Mouse (Mus musculus): ENCODE measurements around the gene Gm17428. TPM values are rescaled to one million over a fixed set of nuclear protein-coding genes. Genes with fewer than 3 reads are reported as not detected.

The Gm17428 gene
- polyA plus RNA-seq (2014; fragmentation: Illumina TruSeq; extraction: RNeasy Lipid Tissue Mini Kit (QIAGEN cat#74804)): not detected

DNA sequence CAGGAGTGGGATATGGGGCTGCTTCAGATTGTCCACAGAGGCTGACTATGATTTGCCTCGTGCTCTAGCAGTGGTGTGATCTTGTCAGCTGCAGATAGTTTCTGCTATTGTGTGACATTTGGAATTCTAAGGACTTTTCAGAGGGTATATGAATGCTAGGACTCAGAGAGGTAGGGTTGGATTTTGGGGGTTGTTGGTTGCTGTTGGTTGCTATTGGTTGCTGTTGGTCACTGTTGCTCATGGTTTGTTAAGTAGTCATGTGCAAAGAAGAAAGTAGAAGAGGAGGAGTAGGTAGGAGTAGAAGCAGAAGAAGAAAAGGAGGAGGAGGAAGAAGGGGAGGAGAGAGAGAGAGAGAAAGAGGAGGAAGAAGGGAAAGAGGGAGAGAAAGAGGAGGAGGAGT is at the start of gene Gm17428:
Gene Gm17428, plus strand, starts transcription at position 301 of the 400 bp plus-strand sequence.

DNA sequence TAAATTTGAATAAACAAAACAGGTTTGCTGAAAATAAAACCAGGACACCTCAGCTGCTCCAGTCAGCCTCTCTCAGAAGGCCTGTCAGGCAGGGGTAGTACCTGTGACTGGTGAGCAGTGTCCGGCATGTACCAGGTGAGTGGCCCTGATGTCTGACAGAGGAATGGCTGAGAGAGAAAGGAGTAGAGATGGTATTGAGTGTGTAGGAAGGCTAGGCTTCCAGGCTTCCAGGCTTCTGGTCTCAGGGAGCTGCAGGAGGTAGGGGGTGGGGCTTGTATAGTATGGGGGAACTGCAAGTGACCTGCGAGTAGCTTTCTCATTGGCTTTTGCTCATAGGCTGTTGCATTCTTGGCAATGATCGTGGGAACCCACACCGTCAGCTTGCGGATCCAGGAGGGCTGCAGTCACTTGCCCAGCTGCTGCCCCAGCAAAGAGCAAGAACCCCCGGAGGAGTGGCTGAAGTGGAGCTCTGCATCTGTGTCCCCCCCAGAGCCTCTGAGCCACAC is 44.0 kb upstream of the Gm17428 start, which contains the start of gene Il25:
Gene Il25, plus strand, starts transcription at position 51 of the 506 bp plus-strand sequence.

DNA sequence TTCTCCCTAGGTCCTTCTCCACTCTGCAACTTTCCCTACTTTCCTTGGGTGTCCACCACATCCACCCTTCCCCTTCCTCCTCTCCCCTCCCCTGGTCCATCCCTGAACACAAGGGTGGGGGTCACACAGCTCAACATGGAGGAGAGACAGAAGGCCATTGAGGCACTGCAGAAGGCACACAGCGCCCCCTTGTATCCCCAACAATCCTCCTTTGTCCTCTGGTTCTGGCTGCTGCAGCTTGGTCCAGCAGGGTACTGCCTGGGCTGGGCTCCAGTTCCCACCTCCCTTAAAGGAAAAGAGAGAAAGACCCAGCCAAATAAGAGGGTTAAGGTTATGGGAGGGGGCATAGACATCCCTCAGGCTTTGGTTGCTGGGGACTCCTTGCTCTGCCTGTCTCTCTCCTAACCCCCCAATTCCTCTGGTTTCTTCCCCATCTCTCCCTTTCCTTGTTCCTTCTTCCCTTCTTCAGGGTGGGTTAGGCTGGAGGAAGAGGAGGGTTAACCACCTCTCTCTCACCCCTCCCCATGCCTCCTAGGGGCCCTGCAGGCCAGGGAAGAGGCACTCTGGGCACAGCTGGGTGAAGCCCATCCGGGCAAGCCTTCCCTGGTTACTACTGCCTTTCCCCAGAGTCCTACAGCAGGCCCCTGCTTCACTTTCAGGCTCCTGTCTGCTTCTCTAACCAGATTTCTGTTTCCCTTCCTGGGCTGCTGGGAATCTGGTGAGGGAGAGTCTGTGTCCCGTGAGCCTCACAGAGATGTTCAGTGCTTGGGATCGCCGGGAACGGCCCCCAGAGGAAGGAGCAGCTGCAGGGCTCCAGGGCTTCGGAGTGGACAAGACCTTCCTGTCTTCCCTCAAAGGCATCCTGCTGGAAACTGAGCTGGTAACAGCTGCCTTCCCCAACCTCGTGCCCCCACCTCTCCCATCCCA is 40.6 kb upstream of the Gm17428 start, which contains the start of gene Cmtm5:
Gene Cmtm5, plus strand, starts transcription at position 358 of the 927 bp plus-strand sequence.

DNA sequence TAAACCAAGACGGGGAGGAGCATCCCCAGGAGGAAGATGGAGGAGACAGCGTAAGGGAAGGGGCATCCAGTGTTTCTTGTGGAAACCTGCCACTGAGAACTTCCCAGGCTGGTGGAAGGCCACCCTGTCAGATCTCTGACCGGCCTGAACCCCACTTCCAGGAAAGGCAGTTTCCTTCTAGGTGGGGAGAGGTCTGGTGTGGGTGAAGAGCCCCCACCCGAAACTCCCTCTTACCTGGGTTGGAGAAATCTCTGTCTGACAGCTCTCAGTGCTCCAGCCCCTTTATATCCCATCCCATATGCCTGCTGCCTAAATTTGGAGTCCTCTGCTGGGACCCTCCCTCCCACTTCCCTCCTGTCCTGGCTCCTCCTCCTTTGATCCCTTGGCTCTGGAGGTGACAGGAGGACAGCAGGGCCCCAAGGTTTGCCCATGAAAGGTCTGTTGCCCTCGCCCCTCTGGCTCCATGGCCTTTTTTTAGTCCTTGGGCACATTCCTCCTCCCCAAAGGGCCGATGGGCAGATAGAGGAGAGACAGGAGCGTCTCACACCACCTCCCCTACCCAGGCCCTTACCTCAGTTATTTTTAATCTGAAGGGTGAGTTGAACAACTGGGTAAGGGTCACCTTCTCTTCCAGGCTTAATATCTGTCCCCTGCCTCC is 10.3 kb upstream of the Gm17428 start, which contains the start of gene Myh6:
Gene Myh6, minus strand, starts transcription at position 608 of the 658 bp plus-strand sequence.

DNA sequence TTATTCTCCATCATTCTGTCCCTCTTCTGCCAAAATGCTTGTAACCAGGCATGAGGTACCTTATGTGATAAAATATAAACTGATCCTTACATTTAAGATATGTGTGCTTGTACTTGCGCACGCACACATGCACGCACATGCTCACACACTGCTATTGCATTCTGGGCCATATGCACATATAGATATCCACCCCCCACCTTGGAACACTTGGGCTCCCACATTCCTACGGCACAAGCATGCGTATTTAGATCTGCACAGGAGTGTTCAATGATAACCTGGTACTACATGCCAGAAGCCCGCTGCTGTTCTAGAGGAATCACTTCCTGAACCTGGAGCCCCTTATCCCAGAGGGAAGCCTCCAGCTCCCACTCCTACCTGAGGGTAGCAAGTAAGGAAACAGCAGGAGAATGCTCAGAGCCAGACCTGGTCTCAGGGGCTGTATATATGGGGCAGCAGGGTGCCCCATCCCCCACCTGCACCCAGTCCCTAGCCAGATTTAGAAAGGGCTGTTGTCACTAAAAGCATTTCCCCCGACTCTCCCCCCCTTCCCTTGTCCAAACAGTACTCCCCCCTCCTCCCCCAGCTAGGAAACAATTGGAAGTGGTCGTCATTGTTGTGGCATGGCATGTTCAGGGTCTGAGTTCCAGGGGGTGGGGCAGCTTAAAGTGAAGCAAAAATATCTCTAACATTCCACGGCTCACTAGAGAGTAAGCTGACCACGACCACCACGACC is 17.6 kb downstream of the Gm17428 start, which contains the start of gene Myh7:
Gene Myh7, minus strand, starts transcription at position 491 of the 733 bp plus-strand sequence.

DNA sequence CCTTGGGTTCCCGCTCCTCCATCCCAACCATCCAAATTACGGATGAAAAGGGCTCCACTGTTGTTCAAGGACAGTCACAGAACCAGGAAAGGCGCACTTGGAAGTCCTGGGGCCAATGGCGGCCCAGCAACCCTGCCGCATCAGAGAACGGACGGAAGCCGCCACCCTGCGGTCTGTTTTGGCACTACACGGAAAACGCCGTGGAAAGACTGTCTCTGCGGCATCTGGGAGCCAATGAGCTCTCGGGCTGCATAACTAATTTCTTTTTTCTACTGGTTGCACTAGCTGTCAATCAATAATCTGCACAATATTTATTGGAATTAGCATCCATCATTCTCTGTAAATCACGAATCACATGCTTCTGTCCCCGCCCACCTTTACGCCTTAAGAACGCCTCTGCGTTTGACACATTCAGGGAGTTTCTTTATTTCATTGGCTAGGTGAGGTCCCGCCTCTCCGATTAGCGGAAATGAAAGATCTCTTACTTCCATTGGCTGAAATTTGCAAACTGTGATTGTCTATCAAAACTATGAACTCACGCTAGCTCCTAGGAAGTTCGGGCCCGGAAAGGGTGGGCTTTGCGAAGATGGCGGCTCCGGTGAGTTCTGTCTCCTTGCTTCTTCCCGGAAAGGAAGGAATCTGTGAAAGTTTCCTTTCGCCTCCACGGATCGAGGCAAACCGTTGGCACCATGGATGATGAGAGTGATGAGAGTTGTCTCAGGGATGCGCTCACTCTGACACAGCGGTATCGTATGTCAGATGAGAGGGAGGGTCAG is 38.4 kb downstream of the Gm17428 start, which contains the start of gene Ngdn:
Gene Ngdn, plus strand, starts transcription at position 464 of the 776 bp plus-strand sequence.

Other genes starting within 250 kb of the Gm17428 start
- gene Slc7a8, start 195.0 kb upstream of the Gm17428 start, polyA plus RNA-seq (2014; fragmentation: Illumina TruSeq; extraction: RNeasy Lipid Tissue Mini Kit (QIAGEN cat#74804)): 30.6 TPM
- gene Rnf212b, start 162.8 kb upstream of the Gm17428 start, polyA plus RNA-seq (2014; fragmentation: Illumina TruSeq; extraction: RNeasy Lipid Tissue Mini Kit (QIAGEN cat#74804)): not detected
- gene Homez, start 106.0 kb upstream of the Gm17428 start, polyA plus RNA-seq (2014; fragmentation: Illumina TruSeq; extraction: RNeasy Lipid Tissue Mini Kit (QIAGEN cat#74804)): 13.4 TPM
- gene Ppp1r3e, start 99.4 kb upstream of the Gm17428 start, polyA plus RNA-seq (2014; fragmentation: Illumina TruSeq; extraction: RNeasy Lipid Tissue Mini Kit (QIAGEN cat#74804)): 8.2 TPM
- gene Bcl2l2, start 93.6 kb upstream of the Gm17428 start, polyA plus RNA-seq (2014; fragmentation: Illumina TruSeq; extraction: RNeasy Lipid Tissue Mini Kit (QIAGEN cat#74804)): 9.4 TPM
- not detected for gene Gm20521, start 93.5 kb upstream of the Gm17428 start, polyA plus RNA-seq (2014; fragmentation: Illumina TruSeq; extraction: RNeasy Lipid Tissue Mini Kit (QIAGEN cat#74804))
- 45.3 TPM for gene Pabpn1, start 84.4 kb upstream of the Gm17428 start, polyA plus RNA-seq (2014; fragmentation: Illumina TruSeq; extraction: RNeasy Lipid Tissue Mini Kit (QIAGEN cat#74804))
- 0.88 TPM for gene Slc22a17, start 63.8 kb upstream of the Gm17428 start, polyA plus RNA-seq (2014; fragmentation: Illumina TruSeq; extraction: RNeasy Lipid Tissue Mini Kit (QIAGEN cat#74804))
- gene Efs, start 50.8 kb upstream of the Gm17428 start, polyA plus RNA-seq (2014; fragmentation: Illumina TruSeq; extraction: RNeasy Lipid Tissue Mini Kit (QIAGEN cat#74804)): 0.63 TPM
- gene Il25, start 44.2 kb upstream of the Gm17428 start, polyA plus RNA-seq (2014; fragmentation: Illumina TruSeq; extraction: RNeasy Lipid Tissue Mini Kit (QIAGEN cat#74804)): not detected
- not detected for gene Cmtm5, start 40.7 kb upstream of the Gm17428 start, polyA plus RNA-seq (2014; fragmentation: Illumina TruSeq; extraction: RNeasy Lipid Tissue Mini Kit (QIAGEN cat#74804))
- gene Myh6, start 10.0 kb upstream of the Gm17428 start, polyA plus RNA-seq (2014; fragmentation: Illumina TruSeq; extraction: RNeasy Lipid Tissue Mini Kit (QIAGEN cat#74804)): not detected
- not detected for gene Myh7, start 17.7 kb downstream of the Gm17428 start, polyA plus RNA-seq (2014; fragmentation: Illumina TruSeq; extraction: RNeasy Lipid Tissue Mini Kit (QIAGEN cat#74804))
- 5.4 TPM for gene Ngdn, start 38.5 kb downstream of the Gm17428 start, polyA plus RNA-seq (2014; fragmentation: Illumina TruSeq; extraction: RNeasy Lipid Tissue Mini Kit (QIAGEN cat#74804))
- 0.46 TPM for gene Zfhx2, start 115.4 kb downstream of the Gm17428 start, polyA plus RNA-seq (2014; fragmentation: Illumina TruSeq; extraction: RNeasy Lipid Tissue Mini Kit (QIAGEN cat#74804))
- 5.8 TPM for gene Thtpa, start 117.9 kb downstream of the Gm17428 start, polyA plus RNA-seq (2014; fragmentation: Illumina TruSeq; extraction: RNeasy Lipid Tissue Mini Kit (QIAGEN cat#74804))
- 0.23 TPM for gene Ap1g2, start 129.7 kb downstream of the Gm17428 start, polyA plus RNA-seq (2014; fragmentation: Illumina TruSeq; extraction: RNeasy Lipid Tissue Mini Kit (QIAGEN cat#74804))
- gene Jph4, start 140.0 kb downstream of the Gm17428 start, polyA plus RNA-seq (2014; fragmentation: Illumina TruSeq; extraction: RNeasy Lipid Tissue Mini Kit (QIAGEN cat#74804)): 1.2 TPM
- not detected for gene Dhrs2, start 245.1 kb downstream of the Gm17428 start, polyA plus RNA-seq (2014; fragmentation: Illumina TruSeq; extraction: RNeasy Lipid Tissue Mini Kit (QIAGEN cat#74804))